Mouse (Mus musculus) liver, embryonic 13.5 days (tissue): ENCODE results near the gene Tox4. TPM values are rescaled to one million over a fixed set of nuclear protein-coding genes. Genes with fewer than 3 reads are reported as not detected.

ENCODE experiments used
- ATAC-seq: fragments of 200-750 bp; cut with Nextera tagmentation; 2 replicates; pipeline ENCODE4 v1.8.0; 2017; ENCODE audit warnings: low read depth, mild to moderate bottlenecking, moderate number of reproducible peaks, moderate library complexity
- DNase-seq: peaks from one replicate; pipeline ENCODE4 v3.0.0; 2022
- H3K27ac ChIP-seq: fragments of 300-500 bp; sonication (generic); 2 replicates; pipeline ENCODE4 v1.5.1; 2015; ENCODE audit warnings: moderate library complexity, mild to moderate bottlenecking, inconsistent platforms
- H3K27me3 ChIP-seq: fragments of 300-500 bp; sonication (generic); 2 replicates; pipeline ENCODE4 v1.6.1; 2015; ENCODE audit warnings: mild to moderate bottlenecking, inconsistent platforms
- H3K36me3 ChIP-seq: fragments of 300-500 bp; sonication (generic); 2 replicates; pipeline ENCODE4 v1.6.1; 2015; ENCODE audit warnings: mild to moderate bottlenecking, inconsistent platforms
- H3K4me1 ChIP-seq: fragments of 300-500 bp; sonication (generic); replicated peaks from 2 replicates; pipeline ENCODE4 v1.6.1; 2015; ENCODE audit warnings: inconsistent platforms
- H3K4me2 ChIP-seq: fragments of 300-500 bp; sonication (generic); 2 replicates; pipeline ENCODE4 v1.6.1; 2015; ENCODE audit warnings: inconsistent platforms, mild to moderate bottlenecking, moderate library complexity
- H3K4me3 ChIP-seq: fragments of 300-500 bp; sonication (generic); replicated peaks from 2 replicates; pipeline ENCODE4 v1.5.1; 2015; ENCODE audit warnings: mild to moderate bottlenecking, inconsistent platforms
- H3K9ac ChIP-seq: fragments of 300-500 bp; sonication (generic); 2 replicates; pipeline ENCODE4 v1.6.1; 2015; ENCODE audit warnings: mild to moderate bottlenecking, inconsistent platforms
- H3K9me3 ChIP-seq: fragments of 300-500 bp; sonication (generic); replicated peaks from 2 replicates; pipeline ENCODE4 v1.6.1; 2016; ENCODE audit warnings: inconsistent platforms
- WGBS: fragments of 180-500 bp; shearing (Covaris S2); methylation state at CpG from one replicate; pipeline ENCODE4 v1.1.7; 2015; ENCODE audit not compliant: insufficient replicate concordance; 5-methylcytosine and 5-hydroxymethylcytosine counted together
- polyA plus RNA-seq: library from polyadenylated mRNA; unstranded; fragments of >200 nt; fragmentation: Nextera tagmentation; extraction: Ambion mirVana; gene quantifications from 2 replicates; pipeline ENCODE4 v1.2.1, GENCODE M21; 2015

Gene Tox4
- polyA plus RNA-seq, 1 experiment from 2014 or later, result 19.8 TPM

DNA sequence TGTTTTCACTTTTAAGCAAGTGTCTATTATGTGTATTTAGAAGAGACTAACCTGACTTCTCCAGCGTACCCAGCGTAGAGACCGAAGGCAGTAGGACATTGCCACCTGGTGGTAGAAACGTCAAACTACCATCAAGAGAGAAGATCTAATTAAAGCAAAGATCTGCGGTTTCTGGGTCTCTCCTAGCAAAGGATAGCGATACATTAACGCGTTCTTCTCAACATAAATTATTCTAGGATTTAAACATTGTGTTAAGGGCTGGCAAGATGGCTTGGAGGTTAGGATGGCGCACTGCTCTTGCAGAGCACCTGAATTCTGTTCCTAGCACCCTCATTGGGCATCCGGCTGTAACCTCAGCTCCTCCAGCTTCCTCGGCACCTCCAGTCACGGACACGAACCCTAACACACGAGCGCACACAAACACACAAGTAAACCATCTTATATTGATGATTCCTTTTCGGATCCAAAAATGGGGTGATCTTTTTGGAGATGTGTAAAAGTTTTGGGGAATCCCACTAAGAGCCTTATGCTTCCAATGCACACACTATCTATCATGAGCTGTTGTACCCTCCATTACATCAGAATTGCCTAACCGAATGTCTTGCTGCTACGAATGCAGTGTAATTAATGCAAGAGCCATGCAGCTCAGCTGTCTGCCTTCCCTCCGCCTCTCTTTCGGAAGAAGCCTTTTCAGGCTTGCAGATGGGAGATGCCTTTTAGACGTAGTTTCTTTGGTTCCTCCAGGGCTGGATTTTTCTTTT, 60.0 kb downstream of the Tox4 start:
- Histone ChIP-seq H3K27ac (no peak overlapping the region), H3K4me2 (no peak overlapping the region), H3K36me3 (no peaks in the 10 kb centered on the region), H3K27me3 (peaks cover 15% of the 10 kb centered on the region), H3K9ac (no peak overlapping the region), H3K9me3 (no peaks in the 10 kb centered on the region), H3K4me3 (no peak overlapping the region), H3K4me1 (peaks cover 3% of the 10 kb centered on the region)
- DNase-seq (peak; percentile 24), ATAC-seq (peak; percentile 41; the same call in 1 of the 2 replicates)
- WGBS, result 24% methylated on average over 21 of the region's 21 CpGs

DNA sequence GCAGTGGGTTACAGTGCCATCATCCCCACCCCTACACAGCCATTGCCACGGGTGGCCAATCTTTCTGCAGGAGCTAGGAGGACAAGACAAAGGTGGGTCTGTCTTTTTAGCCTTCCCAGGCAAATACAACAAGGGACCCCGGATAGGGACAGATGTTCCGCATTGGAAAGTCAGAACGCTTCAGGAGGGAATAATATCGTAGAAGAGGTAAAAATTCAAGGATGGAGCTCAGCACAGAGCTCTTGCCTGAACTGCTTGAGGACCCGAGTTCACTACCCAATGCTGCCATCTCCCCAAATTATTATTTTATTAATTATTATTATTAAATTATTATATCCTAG, 60.5 kb downstream of the Tox4 start:
- H3K9ac ChIP-seq, result no peak overlapping the region
- 58% methylated on average over 6 of the region's 6 CpGs for WGBS
- no peak overlapping the region for H3K4me3 ChIP-seq
- ATAC-seq (no peak), DNase-seq (no peak)
- no peaks in the 10 kb centered on the region for H3K36me3 ChIP-seq
- H3K27me3 ChIP-seq, result peaks cover 11% of the 10 kb centered on the region
- H3K4me1 ChIP-seq, result peaks cover 3% of the 10 kb centered on the region
- H3K4me2 ChIP-seq, result no peak overlapping the region
- H3K27ac ChIP-seq, result no peak overlapping the region
- no peaks in the 10 kb centered on the region for H3K9me3 ChIP-seq

Other genes starting within 250 kb of the Tox4 start
- gene Olfr221, start 236.7 kb upstream of the Tox4 start, polyA plus RNA-seq, result not detected in 2 replicates
- 388 and 457 TPM in 2 replicates for gene Hnrnpc, start 175.1 kb upstream of the Tox4 start, polyA plus RNA-seq
- 63.8 and 64.0 TPM in 2 replicates for gene Rpgrip1, start 168.4 kb upstream of the Tox4 start, polyA plus RNA-seq
- gene Supt16, start 81.7 kb upstream of the Tox4 start, polyA plus RNA-seq, result 45.6 and 51.9 TPM in 2 replicates
- 12.1 TPM in 2 replicates for gene Chd8, start 21.4 kb upstream of the Tox4 start, polyA plus RNA-seq
- 2.6 and 3.0 TPM in 2 replicates for gene Rab2b, start 399 bp downstream of the Tox4 start, polyA plus RNA-seq
- gene Mettl3, start 26.0 kb downstream of the Tox4 start, polyA plus RNA-seq, result 20.6 and 21.9 TPM in 2 replicates
- gene Sall2, start 49.6 kb downstream of the Tox4 start, polyA plus RNA-seq, result 1.2 and 1.5 TPM in 2 replicates
- gene Olfr1513, start 77.3 kb downstream of the Tox4 start, polyA plus RNA-seq, result not detected in 2 replicates
- gene Olfr1512, start 100.0 kb downstream of the Tox4 start, polyA plus RNA-seq, result not detected in 2 replicates
- gene Olfr1511, start 118.2 kb downstream of the Tox4 start, polyA plus RNA-seq, result not detected in 2 replicates
- gene Olfr1510, start 135.2 kb downstream of the Tox4 start, polyA plus RNA-seq, result not detected in 2 replicates
- not detected in 2 replicates for gene Olfr1509, start 163.8 kb downstream of the Tox4 start, polyA plus RNA-seq
- not detected in 2 replicates for gene Olfr1508, start 188.3 kb downstream of the Tox4 start, polyA plus RNA-seq
- gene Olfr1507, start 216.6 kb downstream of the Tox4 start, polyA plus RNA-seq, result not detected in 2 replicates